Mouse (Mus musculus) testis, postnatal 14 days (tissue): ENCODE measurements around the gene Per1.

Experiments used
- DNase-seq: peaks from one replicate; pipeline ENCODE4 v3.0.0; 2021; ENCODE audit warnings: low spot score

Per1 gene

DNA sequence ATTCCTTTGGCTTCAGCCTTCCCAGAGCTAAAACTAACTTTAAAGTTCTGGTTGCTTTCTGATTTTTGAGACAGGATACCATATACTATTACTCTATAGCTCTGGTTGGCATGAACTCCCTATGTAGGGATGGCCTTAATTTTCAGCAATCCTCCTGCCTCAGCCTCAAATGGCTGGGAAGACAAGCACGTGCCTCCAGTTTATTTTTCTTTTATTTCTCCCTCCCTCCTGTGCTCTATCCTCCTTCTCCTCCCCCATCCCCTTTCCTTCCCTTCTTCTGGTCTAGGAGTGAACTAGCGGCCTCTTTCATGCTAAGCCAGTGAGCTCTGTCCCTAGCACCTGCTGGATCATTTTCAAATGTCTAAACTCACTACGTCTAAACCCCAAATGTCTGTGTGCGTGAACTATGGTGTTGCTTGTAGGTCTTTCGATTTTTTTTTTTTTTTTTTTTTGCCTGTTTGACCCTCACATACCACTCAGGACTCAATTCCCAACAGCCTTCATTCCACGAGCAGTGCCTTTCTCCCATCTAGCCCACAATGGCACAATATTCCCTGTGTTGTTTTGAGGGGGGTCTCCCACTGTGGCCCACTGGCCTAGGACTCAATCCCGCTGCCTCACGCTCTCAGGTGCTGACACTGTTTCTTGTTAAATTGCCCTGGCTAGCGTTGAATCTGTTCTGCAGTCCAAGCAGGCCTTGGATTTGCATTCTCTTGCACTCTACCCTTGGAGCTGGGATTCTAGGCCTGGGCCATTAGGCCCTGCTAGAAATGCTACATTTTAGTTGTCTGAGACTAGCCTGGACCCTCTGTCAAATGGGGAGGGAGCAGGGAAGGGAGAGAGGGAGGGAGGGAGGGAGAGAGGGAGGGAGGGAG lies 30.5 kb upstream of the Per1 start:
- no peak for DNase-seq

DNA sequence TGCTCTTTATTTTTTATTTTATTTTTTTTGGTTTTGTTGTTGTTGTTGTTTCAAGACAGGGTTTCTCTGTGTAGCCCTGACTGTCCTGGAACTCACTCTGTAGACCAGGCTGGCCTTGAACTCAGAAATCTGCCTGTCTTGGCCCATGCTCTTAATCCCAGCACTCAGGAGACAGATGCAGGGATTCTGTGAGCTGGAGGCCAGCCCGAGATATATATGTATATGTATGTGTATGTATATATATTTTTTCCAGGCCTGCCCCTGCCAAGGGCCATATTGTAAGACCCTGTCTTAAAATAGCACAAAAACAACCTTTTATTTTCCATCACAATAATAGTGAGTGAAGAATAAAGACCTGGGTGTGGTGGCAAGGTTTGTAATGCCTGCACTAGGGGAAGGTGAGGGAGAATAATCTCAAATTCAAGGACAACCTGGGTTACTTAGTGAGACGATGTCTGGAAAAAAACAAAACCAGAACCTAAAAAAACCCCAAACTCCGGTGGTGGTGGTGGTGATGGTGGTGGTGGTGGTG lies 29.6 kb upstream of the Per1 start:
- no peak for DNase-seq

DNA sequence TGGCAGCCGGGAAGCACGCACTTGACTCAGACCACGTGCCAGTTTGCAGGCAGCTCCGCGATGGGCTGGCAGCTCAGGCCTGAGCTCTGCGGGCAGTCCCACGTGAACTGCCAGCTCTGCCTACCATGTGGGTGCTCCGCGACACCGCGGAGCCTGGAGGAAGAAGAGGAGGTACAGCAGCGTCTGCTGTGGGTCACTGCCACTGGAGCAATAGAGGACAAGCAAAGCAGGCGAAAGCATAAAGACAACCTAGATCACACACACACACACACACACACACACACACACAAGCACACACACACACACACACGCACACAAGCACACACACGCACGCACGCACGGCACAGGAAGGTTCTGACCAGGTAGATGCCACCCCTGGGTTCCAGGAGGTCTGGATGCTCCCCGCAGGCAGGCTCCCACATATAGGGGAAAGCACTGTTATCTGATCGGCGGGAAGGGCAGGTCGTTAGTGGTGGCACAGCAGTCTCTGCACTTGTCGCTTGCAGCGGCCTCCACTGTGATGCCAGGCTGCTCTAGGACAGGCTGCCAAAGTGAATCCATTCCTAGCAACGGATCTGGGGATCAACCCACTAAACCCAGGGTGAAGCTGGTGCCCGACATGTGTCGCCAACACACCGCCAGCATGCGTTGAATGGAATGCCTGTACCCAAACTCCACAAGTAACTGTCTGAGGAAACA lies 28.7 kb upstream of the Per1 start:
- no peak for DNase-seq

DNA sequence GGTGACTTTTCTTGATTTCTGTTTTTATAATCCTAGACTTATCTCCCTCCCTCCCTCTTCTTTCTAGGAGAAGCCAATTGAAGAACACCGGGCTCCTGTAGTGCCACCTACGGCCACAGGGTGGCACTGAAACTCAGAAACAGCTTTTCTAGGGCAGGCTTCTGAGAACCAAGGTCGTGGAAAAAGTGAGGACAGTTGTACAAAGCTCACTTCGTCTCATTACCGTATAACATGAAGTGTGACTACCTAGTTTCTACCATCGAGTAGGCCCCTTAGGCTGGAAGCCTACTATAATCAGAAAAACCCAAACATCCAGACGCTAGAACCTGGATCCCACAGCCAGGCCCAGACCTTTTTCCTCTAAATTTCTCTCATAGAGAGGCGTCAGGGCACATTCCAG lies 28.1 kb upstream of the Per1 start:
- DNase-seq, result peak; percentile 80

DNA sequence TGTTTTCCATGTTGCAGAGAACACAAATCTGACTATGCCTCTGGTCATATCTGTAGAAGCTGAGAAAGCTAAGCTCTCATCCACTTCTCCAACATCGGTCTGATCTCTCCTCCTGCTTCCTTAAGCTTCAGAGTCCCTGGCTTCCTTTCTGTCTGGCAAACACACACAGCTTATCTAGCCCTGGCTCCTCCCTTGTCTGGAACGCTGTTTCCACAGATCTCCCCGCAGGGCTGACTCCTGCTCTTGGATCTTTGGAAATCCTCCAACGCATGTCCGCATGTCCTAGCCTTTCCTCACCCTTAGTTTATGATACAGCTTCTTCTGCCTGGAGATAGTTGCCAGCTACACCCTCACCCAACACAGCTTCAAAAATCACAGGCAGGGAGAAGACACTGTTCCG lies 27.4 kb upstream of the Per1 start:
- DNase-seq, result peak; percentile 64

DNA sequence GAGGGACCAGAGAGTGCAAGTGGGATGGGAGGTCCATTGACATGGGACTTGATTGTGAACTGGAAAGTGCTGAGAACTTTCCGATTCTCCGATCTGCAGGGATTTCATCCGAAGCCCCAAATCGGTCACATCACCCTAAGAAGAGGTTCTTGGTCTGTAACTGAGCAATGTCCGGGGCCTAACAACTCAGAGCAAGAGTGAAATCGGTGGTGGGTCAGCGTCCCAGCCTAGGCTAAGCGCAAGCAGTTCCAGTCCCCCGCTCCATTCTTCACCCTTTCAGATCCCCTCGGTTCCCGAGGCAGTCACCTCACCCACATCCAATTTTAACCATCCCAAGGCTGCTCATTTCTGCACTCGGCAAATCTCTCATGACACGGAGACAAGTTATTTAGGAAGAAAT lies 24.9 kb upstream of the Per1 start:
- no peak for DNase-seq

DNA sequence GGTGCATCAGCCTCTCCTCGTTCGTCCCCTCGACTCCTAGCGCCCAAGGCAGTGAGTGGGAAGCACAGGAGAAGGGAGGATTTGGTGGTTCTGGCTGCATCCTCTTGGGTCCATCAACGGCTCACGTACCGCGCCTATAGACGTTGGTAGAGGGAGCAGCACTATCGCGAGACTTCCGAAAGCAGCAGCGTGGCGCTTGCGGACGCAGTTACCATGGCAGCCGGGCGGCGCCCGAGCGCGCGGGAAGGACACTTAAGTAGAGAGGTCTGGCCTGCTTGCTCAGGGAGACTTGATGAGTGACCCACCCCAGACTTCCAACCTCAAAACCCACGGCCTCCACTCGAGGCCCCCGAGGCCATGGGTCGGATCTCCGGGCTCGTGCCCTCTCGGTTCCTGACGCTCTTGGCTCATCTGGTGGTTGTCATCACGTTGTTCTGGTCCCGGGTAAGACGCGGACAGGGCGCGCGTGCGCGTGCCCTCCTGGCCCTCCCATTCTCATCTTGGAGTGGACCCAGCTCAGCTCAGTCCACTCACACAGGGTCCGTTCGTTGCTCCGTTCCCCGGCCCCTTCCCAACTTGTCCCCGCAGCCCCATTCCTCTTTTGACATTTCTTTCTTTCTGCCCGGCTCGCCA lies 24.3 kb upstream of the Per1 start, which contains the start of gene Tmem107:
Gene Tmem107 (plus strand): TSS at position 217 of the 633 bp plus-strand sequence.
- DNase-seq, result peak; percentile 95

DNA sequence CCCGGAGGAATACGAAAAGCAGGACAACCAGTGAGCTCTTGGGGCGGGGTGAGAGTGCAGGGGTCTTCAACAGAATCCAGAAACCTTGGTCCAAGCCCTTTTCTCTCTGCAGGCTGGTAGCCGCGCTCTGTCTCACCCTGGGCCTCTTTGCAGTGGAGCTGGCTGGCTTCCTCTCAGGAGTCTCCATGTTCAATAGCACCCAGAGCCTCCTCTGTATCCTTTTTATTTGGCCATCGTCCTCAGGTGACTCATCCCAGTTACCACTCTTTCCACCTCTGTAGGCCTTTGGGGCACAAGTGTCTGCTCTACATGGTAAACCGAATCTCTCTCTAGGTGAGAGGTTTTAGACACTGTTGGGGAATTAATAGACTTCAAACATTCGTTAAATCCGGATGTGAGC lies 23.8 kb upstream of the Per1 start:
- no peak for DNase-seq

DNA sequence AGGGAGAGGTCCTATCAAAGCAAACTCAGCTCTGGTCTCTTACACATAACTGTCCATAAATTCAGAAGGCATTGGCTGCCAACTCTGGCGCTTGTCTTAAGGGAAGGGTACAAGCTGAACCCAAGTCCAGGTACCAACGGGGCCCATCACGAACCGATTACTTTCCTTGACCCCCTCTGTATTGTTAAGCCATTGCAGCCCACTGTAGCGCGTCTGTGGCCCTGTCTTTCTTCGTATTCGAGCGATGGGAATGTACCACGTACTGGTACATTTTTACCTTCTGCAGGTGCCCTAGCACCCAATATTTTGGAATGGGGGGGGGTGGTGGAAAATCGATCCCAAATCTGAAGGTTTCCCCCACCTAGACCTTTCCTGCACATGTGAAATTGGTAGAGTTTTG lies 22.8 kb upstream of the Per1 start:
- no peak for DNase-seq

DNA sequence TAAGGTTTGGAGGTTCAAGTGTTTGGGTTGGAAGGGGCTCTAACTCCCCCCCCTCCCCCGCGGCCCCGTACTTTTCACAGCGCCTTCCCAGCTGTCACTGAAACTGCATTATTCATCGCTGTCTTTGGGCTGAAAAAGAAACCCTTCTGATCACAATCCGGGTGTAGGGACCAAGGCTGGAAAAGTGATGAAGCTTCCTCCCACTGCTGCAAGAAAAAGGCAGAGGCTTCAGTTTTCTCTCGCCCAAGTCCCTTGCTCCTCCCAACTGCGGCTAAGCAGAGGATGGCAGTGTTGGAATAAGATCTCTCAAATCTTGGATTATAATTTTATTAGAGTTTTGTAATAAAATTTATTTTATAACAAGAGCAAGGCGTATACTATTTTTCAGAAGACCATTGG lies 22.4 kb upstream of the Per1 start:
- no peak for DNase-seq

DNA sequence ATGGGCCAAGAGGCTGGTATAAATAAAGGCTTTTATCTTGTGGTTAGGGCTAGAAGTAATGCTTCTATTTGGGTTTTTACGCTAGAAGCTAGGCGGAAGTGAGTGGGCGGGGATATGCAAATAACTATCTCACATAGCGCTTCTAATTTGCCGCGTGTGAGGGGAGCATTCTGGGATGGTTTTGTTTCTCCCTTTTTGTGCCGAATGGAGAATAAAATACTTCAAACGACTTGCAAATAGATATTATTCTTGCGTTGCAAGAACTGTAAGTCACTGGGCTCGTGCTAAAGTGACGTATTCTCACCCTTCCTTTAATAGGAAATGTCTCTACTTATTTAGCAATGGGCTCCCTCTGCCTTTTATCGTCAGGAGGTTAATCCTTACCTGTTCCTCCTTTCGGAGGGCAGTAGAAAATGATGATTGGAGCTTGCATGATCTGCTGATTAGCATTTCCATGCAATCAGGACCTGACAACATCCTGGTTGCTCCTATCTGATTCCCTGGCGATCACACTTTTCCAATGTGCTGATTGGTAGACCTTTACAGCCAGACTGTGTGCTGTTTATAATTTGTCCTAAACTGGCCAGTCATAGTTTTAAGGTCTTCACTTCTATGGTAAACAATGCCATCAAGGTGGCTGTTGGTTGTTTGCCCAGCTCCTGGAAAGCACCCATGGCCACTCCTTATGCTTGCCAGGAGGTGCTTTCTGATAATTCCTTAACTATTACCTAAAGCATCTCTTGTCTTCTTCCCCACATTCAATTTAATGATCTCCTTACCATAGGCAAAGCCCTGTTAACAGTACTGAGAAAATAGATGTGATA lies 21.7 kb upstream of the Per1 start:
- peak; percentile 89 for DNase-seq

DNA sequence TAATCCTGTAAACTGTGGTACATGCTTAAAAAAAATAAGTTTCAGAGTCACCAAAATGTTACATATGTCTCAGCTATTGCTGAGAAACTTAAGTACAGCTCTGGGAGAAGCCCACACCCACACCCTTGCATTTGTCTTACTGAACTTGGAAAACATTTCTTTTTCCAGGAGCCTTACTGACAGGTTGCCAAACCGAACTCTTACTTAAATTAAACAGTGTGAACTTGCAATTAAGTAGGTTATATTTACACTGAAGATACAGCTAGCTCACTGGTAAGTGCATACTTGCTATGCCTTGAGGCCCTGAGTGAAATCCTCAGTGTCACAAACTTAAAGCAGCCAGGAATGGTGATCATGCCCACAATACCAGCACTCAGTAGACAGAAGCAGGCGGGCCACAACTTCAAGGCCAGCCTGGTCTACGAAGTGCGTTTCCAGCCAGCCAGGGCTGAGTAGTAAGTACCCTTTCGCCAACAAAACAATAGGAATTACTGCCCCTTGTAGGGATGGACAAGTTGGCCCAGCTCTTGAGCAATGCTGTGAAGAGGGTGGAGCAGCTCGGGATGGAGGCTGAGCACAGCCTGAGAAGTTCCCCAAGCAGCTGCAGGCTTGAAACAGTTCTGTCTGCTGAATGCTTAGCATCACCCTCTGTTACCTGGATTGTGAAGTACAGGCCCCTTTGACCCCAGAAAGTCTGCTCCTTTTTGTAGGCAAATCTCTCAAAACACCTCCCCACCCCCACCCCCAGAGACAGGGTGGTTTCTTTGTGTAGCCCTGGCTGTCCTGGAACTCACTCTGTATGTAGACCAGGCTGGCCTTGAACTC lies 20.9 kb upstream of the Per1 start:
- DNase-seq, result no peak

DNA sequence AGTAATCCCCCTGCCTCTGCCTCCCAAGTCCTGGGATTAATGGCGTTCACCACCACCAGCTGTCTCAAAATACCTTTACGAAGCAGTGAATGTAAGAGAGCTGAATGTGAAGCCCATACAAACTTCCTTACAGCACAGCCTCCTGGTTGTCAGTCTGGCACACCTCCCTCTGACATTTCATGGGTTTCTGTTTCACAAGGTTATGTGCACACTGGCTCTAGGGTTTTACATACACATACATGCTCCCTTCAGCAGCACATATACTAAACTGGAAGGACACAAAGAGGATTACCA lies 20.3 kb upstream of the Per1 start:
- DNase-seq, result no peak

DNA sequence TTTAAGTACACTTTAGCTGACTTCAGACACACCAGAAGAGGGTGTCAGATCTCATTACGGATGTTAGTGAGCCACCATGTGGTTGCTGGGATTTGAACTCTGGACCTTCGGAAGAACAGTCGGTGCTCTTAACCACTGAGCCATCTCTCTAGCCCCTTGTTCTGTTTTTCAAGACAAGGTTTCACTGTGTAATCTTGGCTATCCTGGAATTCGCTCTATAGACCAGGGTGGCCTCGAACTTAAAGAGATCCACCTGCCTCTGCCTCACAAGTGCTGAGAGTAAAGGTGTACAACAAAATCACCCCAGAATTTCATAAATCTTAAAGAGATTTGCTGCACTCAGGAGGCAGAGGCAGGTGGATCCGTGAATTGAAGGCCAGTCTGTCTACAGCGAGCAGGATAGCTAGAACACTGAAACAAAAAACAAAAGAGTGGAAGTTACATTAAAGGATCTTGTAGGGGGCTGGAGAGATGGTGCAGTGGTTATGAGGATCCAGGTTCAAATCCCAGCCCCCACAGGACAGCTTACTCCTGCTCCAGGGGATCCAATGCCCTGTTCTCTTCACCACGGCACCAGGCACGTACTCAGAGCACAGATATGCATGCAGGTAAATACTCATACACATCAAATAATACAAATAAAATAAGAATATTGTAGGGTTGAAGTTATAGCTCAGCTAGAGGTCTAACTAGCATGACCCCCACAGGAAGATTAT lies 19.1 kb upstream of the Per1 start:
- no peak for DNase-seq

DNA sequence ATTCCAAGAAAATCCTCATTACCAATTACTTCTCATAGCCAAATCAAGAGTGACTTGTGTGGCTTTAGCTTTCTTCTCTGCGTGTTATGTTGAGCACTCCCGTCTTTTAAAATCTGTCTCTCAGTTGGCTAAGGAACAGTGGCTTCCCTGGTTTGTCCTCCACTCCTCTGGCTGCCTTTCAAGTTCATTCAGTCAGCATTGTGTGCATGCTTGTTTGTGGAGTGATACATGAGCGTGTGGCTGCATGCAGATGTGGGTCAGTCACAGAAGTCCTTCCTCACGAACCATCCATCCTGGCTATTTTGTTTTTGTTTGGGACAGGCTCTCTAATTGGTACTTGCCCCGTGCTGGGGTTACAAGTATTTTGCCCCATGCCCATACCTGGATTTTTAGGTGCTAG lies 18.4 kb upstream of the Per1 start:
- no peak for DNase-seq

DNA sequence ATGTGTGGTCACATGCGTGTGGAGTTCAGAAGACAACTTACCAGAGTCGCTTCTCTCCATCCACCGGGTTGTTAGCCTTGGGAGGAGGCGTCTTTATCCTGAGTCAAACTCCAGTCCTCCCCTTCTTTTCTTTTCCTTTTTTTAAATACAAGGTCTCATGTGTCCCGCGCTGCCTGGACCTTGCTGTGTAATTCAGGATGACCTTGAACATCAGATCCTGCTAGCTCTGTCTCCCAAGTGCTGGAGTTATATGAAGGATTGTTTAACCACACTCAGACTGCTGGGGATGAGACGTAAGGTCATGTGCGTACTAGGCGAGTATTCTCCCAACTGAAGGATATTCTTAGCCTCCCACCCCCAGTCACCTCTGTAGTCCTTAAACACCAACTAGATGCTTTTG lies 17.7 kb upstream of the Per1 start:
- no peak for DNase-seq

DNA sequence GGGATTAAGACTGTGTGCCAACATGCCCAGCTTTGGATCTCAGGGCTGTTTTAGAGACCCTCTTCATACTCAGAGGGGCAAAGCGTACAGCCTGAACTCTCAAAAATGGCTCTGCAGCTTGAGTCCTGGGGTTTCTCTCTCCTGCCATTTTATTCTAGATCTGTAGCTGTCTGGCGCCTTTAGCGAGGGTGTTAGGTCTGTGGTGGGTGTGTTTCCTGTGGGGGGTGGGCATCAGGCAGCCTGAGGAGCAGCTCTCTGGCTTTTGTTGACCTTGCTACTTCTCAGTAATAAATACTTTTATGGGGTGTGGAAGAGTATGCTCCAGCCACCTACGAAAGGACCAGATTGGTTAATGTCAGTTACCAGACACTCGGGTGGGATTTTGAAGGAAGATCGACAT lies 17.0 kb upstream of the Per1 start:
- no peak for DNase-seq

DNA sequence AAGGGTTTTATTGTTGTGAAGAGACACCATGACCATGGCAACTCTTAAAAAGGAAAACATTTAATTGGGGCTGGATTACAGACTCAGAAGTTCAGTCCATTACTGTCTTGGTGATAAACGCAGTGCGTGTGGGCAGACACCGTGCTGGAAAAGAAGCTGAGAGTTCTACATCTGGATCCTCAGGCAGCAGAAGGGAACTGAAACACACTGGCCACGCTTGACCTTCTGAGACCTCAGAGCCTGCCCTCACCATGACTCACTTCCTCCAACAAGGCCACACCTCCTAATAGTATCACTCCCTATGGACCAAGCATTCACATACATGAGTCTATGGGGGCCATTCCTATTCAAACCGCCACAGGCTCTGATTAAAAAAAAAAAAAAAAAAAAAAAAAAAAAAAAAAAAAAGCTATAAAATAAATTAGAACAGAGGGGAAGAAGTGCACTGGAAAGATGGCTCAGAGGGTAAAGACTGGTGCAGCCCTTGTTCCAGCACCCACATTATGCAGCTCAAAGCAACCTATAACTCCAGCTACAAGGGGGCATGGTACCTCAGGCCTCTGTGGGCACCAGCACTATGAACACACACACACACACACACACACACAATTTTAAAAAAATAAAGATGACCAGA lies 16.1 kb upstream of the Per1 start:
- no peak for DNase-seq

DNA sequence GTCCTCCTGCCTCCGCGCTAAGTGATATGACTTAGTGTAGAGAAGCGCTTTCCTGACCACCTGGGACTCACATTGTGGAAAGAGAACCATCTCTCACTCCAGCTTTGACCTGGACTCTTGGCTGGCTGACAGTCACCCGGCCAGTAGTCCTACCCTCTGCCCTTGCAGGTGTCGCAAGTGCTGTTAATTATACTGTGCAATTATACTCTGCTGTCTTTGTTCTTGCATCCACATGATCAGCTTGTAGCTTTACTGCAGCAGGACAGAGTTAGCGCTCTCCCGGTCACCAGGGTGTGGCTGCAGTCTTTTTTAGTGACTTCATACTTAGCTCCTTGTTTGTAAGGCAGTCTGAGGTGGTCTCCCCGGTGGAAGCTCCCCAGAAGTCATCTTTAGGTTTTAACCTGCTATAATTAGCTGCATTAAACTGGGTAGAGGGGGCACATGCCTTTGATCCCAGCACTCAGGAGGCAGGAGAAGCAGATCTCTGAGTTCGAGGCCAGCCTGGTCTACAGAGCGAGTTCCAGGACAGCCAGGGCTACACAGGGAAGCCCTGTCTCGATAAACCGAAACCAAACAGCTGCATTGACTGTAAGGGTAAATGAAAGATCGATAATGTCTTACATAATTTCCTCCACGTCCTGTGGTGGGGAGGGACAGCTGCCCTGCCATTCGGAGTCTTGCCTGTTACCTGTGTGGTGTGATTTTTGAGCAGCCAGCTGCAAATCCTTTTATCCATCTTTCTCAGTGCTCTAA lies 14.7 kb upstream of the Per1 start:
- DNase-seq, result no peak
